Mouse (Mus musculus) layer of hippocampus, adult 8-10 months (tissue): Measurements from ENCODE around the gene Snx11. TPM values are rescaled to one million over a fixed set of nuclear protein-coding genes. Genes with fewer than 3 reads are reported as not detected.
"Not testable (repeated sequence)": the region's sequence is repeated elsewhere in the genome, so short reads cannot be mapped to it uniquely, and the experiment has no call there.

Source experiments
- DNase-seq, 2 experiments: peaks; one replicate each; pipeline ENCODE4 v3.0.0; 2022; ENCODE audit warnings: low spot score in 2 of 2
- total RNA-seq, 4 experiments: library from RNA; stranded (reverse); gene quantifications; 2 replicates each; pipeline ENCODE4 v1.2.4; 2022

Gene Snx11
- total RNA-seq, 4 experiments from 2014 or later, result 43.8 to 60.8 (median 54.1) TPM

DNA sequence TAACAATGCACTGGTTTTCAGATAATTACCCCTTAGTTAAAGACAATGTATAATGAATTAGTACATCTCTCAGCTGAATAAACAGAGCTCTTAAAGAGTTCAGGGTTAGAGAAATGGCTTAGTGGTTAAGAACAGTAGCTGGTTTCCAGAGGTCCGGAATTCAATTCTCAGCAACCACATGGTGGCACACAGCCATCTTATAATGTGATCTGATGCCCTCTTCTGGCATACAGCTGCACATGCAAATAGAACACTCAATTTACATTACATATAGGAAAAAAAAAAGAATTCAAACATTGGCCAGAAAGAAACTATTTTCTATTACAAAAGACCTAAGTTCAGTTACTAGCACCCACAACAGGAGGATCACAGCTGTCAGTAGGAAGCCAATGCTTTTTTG is 19.2 kb upstream of the Snx11 start:
- no peak for DNase-seq

DNA sequence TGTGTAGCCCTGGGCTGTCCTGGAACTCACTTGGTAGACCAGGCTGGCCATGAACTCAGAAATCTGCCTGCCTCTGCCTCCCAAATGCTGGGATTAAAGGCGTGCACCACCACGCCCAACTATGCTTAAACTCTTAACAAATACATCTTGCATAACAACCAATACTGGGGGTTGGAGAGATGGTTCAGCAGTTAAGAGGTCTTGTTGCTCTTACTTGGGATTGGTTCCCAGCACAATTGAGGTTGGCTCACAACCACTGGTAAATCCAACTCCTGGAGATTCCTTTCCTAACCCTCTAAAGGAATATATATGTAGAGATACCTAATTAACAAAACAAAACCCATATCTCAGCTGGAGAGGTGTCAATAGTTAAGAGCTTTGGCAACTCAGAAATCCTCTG is 18.7 kb upstream of the Snx11 start:
- DNase-seq, result no peak

DNA sequence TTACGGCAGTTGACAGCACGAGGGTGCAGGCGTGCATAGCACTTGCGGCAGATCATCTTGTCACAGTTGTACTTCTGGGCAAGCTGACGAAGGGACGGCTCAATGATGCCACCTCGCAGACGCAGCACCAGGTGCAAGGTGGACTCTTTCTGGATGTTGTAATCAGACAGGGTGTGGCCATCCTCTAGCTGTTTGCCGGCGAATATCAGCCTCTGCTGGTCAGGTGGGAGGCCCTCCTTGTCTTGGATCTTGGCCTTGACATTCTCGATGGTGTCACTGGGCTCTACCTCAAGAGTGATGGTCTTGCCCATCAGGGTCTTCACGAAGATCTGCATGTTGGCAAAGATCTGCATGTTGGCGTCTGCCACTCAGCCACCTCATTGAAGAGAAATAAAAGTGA is 18.1 kb upstream of the Snx11 start:
- DNase-seq, result no peak

DNA sequence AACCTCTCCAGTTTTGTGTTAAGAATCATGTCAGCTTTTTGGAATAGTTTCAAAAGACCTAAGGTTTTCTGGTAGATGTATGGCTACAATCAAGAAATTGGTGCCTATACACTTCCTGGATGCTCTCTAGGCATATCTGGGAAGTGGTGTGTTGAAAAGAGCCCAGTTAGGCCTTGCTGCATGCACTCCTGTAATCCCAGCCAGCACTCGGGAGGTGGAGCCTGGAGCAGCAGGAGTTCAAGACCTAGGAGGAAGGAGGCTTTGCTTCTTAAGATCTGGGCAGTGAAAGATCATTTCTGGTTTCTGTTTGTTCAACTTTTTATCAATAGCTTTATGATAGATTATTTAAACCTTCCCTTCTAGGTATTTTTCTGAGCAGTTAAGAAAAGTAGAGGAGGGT is 13.3 kb upstream of the Snx11 start:
- DNase-seq, result no peak

DNA sequence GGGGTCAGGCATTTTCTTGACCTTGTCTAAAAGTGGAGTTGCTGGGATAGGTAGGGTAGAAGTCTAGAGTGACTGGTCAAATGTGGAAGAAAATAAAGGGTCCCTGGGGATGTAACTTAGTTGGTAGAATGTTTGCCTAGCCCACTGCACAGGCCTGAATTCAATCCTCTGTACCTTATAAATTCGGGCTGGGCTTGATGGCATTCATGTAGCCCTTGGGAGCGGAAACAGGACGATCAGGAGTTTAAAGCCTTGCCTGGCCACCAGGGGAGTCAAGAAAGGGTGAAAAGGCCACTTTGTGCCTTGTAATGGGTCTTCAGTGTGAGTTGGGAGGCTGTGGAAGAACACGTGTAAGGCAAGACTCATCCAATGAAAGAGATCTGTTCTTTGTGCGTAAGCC is 12.6 kb upstream of the Snx11 start:
- DNase-seq, result no peak

DNA sequence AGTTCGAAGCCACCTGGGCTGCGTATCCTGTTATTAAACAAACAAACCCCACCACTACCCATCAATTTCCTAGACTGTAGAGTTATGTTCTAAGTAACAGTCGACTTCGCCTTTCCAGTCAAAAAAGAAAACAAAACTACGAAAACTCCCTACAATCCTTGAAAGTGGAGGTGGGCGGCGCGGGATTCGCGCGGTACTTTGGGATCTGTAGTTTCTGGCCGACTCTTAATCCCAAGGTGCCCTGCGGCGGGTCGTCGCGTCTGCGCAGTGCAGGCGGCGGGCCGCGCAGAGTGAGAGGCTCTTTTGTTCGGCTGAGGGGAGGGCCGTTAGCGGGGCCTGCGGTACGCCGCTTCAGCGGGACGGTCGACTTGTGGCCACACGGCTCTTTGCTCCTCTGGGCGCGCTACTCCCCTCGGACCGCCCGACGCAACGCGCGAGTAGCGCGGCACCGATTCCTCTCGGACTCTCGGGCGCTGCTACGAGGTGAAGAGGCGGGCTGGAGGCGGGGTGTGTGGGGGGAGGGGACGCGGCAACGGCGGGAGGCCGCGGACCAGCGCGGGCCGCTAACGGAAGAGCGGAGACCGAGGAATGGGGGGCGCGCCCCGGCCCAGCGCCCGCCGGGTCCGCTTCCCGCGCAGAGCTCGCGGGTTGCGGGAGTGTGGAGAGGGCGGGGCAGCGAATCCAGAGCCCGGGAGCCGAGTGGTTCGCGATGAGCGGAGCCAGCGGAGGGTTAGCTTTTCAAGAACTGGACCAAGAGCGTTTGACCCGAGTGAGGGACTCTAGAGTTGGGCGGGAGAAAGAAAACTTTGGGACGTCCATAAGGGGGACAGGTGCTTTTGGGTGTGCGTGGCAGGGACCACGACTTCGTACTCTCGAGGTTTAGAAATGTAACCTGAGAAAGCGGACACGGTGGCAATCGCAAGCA is 11.8 kb upstream of the Snx11 start, which contains the start of gene Cbx1:
Gene Cbx1 (plus strand): TSS at position 257 of the 925 bp plus-strand sequence.
- DNase-seq, result peak; percentile 84 to 92

DNA sequence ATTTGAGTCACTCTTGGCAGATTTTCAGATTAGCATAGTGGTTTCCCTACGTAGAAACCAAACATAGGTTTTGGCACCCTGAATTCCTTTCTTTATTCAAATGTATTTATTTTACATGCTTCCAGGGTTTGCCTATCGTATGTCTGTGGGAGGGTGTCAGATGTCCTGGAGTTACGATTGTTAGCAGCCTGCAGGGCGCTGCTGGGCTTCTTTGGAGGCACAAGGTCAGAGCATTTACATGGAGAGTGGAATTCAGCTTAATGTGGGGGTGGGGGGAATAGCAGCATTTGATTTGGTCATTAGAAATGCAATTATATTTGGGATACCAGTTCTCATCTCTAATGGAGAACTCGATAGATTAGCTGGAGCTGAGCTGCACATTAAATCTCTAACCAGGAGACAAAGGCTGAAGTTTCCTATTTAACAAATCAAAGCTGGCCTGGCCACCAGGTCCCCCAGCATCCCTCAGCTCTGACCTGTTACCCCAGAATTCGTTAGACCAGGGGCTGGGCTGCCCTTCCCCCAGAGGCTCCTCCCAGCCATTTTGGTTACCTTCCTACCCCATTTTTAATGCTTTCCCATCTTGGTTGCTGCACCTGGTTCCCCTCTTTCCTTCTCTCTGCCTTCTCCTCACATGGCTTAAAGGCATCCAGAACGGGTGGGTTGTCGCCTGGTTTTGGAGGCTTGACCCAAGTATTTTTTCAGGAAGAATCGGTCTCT is 9.5 kb upstream of the Snx11 start:
- no peak for DNase-seq

DNA sequence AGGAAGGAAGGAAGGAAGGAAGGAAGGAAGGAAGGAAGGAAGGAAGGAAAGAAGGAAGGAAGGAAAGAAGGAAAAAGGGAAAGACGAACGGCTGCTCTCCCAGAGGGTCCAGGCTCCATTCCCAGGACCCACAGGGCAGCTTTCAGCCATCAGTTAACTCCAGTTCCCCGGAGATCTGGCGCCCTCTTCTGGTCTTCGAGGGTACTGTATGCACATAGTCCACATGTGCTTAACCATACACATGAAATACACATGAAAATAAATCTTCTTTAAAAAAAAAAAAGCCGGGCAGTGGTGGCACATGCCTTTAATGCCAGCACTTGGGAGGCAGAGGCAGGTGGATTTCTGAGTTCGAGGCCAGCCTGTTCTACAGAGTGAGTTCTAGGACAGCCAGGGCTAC is 7.5 kb upstream of the Snx11 start:
- DNase-seq, result peak in 1 of 2 experiments; percentile 54

DNA sequence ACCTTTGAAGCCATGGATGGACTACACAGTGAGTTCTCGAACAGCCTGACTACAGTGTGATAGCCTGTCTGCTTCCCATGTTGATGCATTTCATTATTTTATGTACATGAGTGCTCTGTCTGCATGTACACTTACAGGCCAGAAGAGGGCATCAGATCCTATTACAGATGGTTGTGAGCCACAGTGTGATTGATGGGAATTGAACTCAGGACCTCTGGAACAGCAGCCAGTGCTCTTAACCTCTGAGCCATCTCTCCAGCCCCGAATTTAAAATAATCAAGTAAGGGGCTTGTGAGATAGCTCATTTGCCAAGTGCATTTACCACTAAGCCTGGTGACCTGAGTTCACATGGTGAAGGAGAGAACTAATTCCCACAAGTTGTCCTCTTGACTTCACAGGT is 4.1 kb upstream of the Snx11 start:
- no peak for DNase-seq

DNA sequence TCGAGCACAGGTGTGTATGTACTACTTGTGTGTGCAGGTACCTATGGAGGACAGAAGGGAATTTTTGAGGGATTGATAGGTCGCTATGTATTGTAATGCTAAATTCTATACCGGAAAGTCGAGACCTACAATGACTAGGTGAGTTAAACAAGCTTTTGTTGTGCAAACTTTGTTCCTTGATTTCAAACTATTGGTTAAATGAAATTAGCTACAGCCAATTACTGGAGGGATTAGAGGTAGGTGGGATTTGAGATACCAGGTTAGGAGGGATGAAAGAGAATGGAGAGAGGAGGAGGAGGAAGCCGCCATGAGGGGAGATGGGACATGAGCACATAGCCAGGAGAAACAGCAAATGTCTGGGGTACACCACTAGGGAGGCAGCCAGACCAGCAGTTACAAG is 2.9 kb upstream of the Snx11 start:
- DNase-seq, result no peak

DNA sequence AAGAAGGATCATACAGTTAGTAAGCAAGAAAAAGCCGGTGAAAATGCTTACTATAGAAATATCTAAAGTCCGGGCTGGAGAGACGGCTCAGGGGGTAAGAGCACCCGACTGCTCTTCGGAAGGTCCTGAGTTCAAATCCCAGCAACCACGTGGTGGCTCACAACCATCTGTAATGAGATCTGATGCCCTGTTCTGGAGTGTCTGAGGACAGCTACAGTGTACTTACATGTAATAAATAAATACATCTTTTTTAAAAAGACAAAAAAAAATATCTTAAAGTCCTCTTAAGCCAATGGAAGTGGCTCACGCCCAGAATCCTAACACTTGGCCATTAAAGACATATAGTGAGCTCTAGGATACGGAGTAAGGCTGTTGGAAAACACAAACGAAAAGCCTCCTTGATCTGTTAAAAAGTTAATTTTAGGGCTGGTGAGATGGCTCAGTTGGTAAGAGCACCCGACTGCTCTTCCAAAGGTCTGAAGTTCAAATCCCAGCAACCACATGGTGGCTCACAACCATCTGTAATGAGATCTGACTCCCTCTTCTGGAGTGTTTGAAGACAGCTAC is 785 bp upstream of the Snx11 start:
- not testable (repeated sequence) for DNase-seq

DNA sequence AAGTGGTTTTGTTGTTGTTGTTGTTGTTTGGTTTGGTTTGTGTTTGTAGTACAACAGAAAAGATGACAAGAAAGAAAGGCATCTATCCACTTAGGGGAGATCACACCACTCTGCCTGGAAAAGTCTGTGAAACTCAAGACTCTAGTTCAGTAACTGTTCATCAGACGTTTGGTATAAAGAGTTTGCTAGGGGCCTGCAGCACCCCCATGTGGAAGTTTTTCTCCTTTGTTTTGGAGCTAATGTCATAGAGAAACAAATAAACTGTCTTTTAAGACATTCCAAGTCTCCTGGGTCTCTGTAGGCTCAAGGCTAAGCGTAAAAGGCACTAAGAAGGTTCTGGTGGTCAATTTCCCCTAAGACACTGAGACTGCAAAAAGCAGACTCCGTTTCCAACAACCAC is 1.3 kb downstream of the Snx11 start:
- DNase-seq, result no peak

DNA sequence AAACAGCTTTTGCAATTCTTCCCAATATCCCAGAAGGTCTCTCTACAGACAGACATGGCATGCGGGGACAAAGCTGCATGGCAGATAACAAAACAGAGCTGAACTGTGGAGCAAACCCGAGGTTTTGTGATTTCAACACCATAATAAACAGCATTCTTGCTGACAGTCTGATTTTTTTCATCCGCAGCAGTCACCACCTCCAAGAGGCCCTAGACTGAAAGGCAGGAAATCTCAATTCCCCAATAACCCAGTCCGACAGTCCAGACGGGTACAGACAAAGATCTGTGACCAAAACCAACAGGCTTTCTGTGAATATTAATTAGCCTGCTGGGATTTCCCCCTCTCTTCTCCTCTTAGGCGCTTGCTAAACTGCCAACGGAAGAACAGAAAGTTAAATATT is 1.7 kb downstream of the Snx11 start:
- DNase-seq, result no peak

DNA sequence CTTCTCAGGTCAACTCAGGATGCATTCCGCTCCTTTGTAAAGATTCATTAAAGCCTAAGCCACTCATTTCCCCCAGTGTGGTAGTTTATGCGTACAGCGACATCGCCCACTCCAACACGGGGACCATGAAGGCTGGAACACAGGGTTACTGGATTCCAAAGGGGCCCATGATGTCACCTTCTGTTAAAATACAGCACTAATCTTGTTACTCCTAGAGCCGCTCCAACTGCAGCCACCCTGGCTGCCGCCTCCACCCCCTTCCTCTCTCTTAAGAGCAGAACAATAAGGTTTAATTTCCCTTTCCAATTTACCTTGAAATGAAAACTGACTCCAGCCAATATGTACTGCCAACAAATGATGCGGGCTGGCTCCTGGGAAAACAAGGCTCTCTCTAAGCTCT is 2.3 kb downstream of the Snx11 start:
- no peak for DNase-seq

DNA sequence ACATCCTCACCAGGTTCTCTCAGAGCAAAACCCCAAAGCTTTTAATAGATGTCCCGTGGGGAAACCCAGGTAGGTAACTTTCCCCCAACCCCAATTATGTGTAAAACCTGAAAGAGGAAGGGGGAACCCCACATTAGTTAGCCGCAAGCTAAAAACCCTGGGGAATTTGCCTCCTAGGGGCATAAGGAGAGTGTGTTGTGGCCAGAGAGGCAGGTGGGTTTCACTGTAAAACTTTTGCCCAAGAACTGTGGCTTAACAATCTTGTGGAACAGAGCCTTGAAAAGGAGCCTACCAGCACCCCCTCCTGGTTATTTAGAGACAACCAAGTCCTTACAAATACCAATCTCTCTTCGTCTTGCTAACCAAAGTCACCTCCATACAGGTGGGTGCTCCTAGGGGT is 2.8 kb downstream of the Snx11 start:
- no peak for DNase-seq

DNA sequence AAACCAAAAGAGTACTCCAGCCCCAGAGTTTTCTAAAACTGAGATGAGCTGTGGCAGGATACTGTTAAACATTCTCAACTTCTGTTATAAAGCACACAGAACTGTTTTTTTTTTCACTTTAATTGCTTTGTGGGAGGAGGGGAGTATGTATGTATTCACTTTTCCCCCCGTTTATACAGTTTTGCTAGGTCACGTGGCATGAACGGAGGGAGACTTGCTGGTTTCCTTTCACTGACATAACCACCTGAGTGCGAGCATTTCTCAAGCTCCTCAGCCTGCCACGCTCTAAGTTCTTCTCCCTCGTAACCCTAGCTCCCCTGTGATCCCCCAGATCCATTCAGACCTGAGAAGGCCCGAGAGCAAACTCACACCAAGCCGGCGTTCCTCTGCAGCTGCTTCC is 4.9 kb downstream of the Snx11 start:
- DNase-seq, result no peak

DNA sequence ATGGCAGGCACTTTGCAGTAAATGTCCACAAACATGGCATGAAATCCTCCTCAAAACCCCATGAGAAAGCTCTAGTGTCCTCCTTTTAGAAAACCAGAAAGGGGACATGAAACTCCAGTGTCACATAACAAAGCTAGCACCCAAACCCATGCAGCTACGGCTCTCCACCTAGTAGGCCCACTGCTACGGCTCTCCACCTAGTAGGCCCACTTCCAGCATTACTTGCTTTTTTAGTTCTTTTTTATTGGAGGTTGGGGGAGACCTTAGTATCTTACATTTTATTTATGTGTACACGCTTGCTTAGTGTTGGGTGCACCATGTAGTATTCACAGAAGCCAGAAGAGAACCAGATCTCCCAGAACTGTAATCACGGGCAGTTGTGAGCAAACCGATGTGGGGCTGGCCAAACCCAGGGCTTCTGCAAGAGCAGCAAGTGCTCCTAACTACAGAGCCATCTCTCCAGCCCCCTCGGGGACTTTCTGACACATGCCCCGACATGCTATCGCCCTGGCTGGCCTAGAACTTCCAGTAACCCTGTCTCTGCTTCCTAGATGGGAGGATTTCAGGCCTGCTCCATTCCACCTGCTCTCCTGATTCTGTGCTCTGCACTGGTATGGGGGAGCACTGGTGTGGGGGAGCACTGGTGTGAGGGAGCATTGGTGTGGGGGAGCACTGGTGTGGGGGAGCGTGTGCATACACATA is 5.9 kb downstream of the Snx11 start:
- DNase-seq, result no peak

DNA sequence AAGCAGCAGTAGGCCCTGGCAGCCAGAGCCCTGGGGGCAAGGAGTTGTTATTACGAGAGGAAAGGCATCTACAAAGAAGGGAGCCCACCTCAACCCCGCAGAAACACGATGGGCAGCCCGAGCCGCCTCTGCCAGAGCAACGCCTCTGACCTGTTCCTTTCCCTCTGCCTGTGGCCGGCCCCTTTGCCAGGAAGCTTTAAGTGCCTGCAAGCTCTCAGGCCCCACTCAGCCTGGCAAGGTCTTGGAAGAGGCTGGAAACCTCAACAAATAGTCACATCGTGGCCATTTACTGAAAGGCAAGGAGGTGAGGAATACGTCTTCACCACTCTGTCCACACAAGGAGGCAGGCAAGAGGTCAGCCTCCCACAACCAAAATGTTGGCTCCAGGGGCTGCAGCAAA is 9.1 kb downstream of the Snx11 start:
- no peak for DNase-seq

DNA sequence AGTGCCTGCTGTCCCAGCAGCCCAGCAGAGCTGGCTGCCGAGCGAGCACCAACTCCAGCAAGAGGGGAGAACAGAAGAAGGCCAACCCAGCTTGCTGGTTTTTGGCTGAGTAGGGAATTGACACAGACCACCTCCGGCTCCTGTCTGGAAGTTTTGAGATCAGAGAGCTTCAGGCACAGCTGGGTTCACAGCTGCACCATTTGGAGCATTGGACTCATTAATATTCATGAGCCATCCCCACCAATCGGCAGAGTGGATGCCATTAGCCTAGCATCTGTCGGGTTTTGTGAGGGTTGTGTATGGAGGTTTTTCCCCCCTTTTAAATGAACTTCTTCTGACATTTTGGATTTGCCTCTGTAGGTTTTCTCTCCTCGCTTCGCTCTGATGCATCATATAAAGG is 10.3 kb downstream of the Snx11 start:
- DNase-seq, result peak in 1 of 2 experiments; percentile 36

DNA sequence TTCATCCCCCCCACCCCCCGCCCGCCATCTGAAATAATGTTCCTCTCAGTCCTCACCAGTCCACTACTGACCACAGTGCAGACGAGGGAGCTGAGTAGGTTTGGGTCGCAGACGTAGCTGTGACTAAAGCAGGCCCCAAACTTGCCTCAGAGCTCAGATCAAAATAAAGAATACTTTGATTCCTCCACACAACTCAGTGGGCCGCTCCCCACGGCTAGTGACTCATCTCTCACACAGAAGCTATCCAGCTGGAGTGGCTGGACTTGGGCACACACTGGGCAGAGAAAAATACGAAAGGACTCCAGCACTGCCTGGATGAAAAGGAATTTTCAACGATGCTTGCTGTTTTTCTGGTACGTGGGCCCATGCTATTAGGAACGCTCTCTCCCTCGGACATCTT is 10.8 kb downstream of the Snx11 start:
- DNase-seq, result no peak

DNA sequence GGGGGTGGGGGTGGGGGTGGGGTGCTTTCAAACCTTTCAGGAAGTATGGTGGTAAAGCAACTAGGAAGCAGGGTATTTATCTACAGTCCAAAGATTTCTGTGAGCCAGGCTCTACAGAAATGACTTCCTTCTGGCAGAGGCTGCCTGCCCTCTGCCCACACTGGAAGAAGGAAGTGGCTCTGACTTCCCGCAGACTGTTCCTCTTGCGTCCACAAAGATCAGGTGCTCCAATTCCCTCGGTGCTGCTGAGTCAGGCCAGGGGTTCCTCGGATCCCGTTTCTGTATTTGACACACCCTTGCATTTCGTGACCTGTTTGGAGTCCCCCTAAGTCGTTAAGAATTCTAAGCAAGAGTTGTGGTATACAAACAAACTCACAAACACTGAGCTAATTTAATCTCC is 11.7 kb downstream of the Snx11 start:
- DNase-seq, result no peak
